Mouse (Mus musculus) CH12.LX (cell line): ENCODE data around the gene Car10. TPM values are rescaled to one million over a fixed set of nuclear protein-coding genes. Genes with fewer than 3 reads are reported as not detected.

Source experiments
- DNase-seq: peaks from one replicate; pipeline ENCODE4 v3.0.0-alpha.2; 2013; ENCODE audit errors: extremely low read depth
- H3K27ac ChIP-seq: 2 replicates; pipeline ENCODE4 v1.5.1; 2012; ENCODE audit warnings: low read depth, mild to moderate bottlenecking, control low read depth, moderate library complexity; ENCODE audit not compliant: insufficient read depth
- H3K27me3 ChIP-seq: replicated peaks from 2 replicates; pipeline ENCODE3; 2012; ENCODE audit warnings: inconsistent platforms
- H3K36me3 ChIP-seq, 2 experiments: replicated peaks in 1 of 2; 2 replicates each; pipeline versions ENCODE3 to v1.6.1; 2012; ENCODE audit warnings: inconsistent platforms in 1 of 2, low read length in 1 of 2, mild to moderate bottlenecking in 1 of 2, mixed read lengths in 1 of 2, moderate library complexity in 1 of 2; ENCODE audit not compliant: control insufficient read depth in 1 of 2, insufficient read depth in 1 of 2
- H3K4me1 ChIP-seq, 2 experiments: 2 replicates each; pipeline ENCODE4 v1.6.1; 2012; ENCODE audit warnings: inconsistent platforms in 1 of 2, moderate library complexity in 1 of 2; ENCODE audit not compliant: insufficient read depth in 2 of 2, control insufficient read depth in 1 of 2
- H3K4me2 ChIP-seq: 2 replicates; pipeline ENCODE4 v1.6.1; 2012; ENCODE audit warnings: low read depth, mild to moderate bottlenecking, control low read depth; ENCODE audit not compliant: poor library complexity, insufficient read depth, severe bottlenecking
- H3K4me3 ChIP-seq, 3 experiments: fragments of 150-350 bp in 1 of 3; sonication (generic) in 1 of 3; replicated peaks in 1 of 3; 2 replicates each; pipeline versions ENCODE3 to v1.5.1; 2011 to 2012; ENCODE audit warnings: low read depth in 2 of 3, low read length in 2 of 3, mild to moderate bottlenecking in 2 of 3, moderate library complexity in 2 of 3, control low read depth in 1 of 3, improper control_type of control experiment in 1 of 3, inconsistent platforms in 1 of 3, mixed read lengths in 1 of 3; ENCODE audit not compliant: poor library complexity in 1 of 3
- H3K79me2 ChIP-seq: replicated peaks from 2 replicates; pipeline ENCODE4 v1.6.1; 2012; ENCODE audit warnings: mild to moderate bottlenecking, moderate library complexity; ENCODE audit not compliant: control insufficient read depth, poor library complexity, insufficient read depth, severe bottlenecking; ENCODE audit errors: extremely low read depth
- H3K9ac ChIP-seq: 2 replicates; pipeline ENCODE4 v1.6.1; 2012; ENCODE audit warnings: low read depth, mild to moderate bottlenecking, control low read depth, moderate library complexity; ENCODE audit not compliant: insufficient read depth
- H3K9me3 ChIP-seq: replicated peaks from 2 replicates; pipeline ENCODE3; 2012; ENCODE audit warnings: low read length, inconsistent platforms, mixed read lengths
- BHLHE40 ChIP-seq: IDR thresholded peaks from 2 replicates; pipeline ENCODE4 v1.6.1; 2011; ENCODE audit warnings: mild to moderate bottlenecking, low read depth, low read length, improper control_type of control experiment
- CHD1 ChIP-seq: IDR thresholded peaks from 2 replicates; pipeline ENCODE4 v1.6.1; 2012; ENCODE audit warnings: low read depth, low read length, improper control_type of control experiment, inconsistent platforms
- CHD2 ChIP-seq: IDR thresholded peaks from 2 replicates; pipeline ENCODE4 v1.6.1; 2011; ENCODE audit warnings: low read length, improper control_type of control experiment
- CTCF ChIP-seq, 2 experiments: IDR thresholded peaks in 1 of 2; conservative IDR thresholded peaks in 1 of 2; 2 replicates each; pipeline ENCODE4 v1.5.1; 2011 to 2012; ENCODE audit warnings: low read depth in 2 of 2, low read length in 2 of 2, improper control_type of control experiment in 1 of 2, inconsistent platforms in 1 of 2, mild to moderate bottlenecking in 1 of 2, moderate library complexity in 1 of 2
- E2F4 ChIP-seq: IDR thresholded peaks from 2 replicates; pipeline ENCODE4 v1.6.1; 2011; ENCODE audit warnings: low read depth, low read length, improper control_type of control experiment; ENCODE audit not compliant: insufficient replicate concordance
- ELF1 ChIP-seq: IDR thresholded peaks from 2 replicates; pipeline ENCODE4 v1.6.1; 2014; ENCODE audit warnings: low read depth, mild to moderate bottlenecking, inconsistent platforms, low read length, improper control_type of control experiment
- IRF4 ChIP-seq: IDR thresholded peaks from 2 replicates; pipeline ENCODE4 v1.6.1; 2014; ENCODE audit warnings: low read depth, mild to moderate bottlenecking, inconsistent platforms, low read length, improper control_type of control experiment
- JUN ChIP-seq: IDR thresholded peaks from 2 replicates; pipeline ENCODE4 v1.6.1; 2011; ENCODE audit warnings: low read depth, mild to moderate bottlenecking, low read length, improper control_type of control experiment, moderate library complexity; ENCODE audit not compliant: insufficient read depth
- KAT2A ChIP-seq: IDR thresholded peaks from 2 replicates; pipeline ENCODE4 v1.6.1; 2012; ENCODE audit warnings: low read length, improper control_type of control experiment, inconsistent platforms; ENCODE audit not compliant: insufficient replicate concordance
- MAX ChIP-seq: IDR thresholded peaks from 2 replicates; pipeline ENCODE4 v1.6.1; 2011; ENCODE audit warnings: low read length, improper control_type of control experiment
- MAZ ChIP-seq: IDR thresholded peaks from 2 replicates; pipeline ENCODE4 v1.6.1; 2012; ENCODE audit warnings: low read depth, mild to moderate bottlenecking, inconsistent platforms, low read length, improper control_type of control experiment, moderate library complexity
- MEF2A ChIP-seq: IDR thresholded peaks from 2 replicates; pipeline ENCODE4 v1.6.1; 2014; ENCODE audit warnings: low read depth, mild to moderate bottlenecking, inconsistent platforms, low read length, improper control_type of control experiment, borderline replicate concordance
- MYC ChIP-seq: IDR thresholded peaks from 2 replicates; pipeline ENCODE4 v1.6.1; 2011; ENCODE audit warnings: low read depth, mild to moderate bottlenecking, improper control_type of control experiment, low read length
- NRF1 ChIP-seq: IDR thresholded peaks from 2 replicates; pipeline ENCODE4 v1.6.1; 2014; ENCODE audit warnings: low read depth, mild to moderate bottlenecking, inconsistent platforms, low read length, improper control_type of control experiment, moderate library complexity
- PAX5 ChIP-seq: IDR thresholded peaks from 2 replicates; pipeline ENCODE4 v1.6.1; 2012; ENCODE audit warnings: low read length, inconsistent platforms, mixed read lengths
- POLR2A ChIP-seq: IDR thresholded peaks from 2 replicates; pipeline ENCODE4 v1.6.1; 2011; ENCODE audit warnings: low read depth, mild to moderate bottlenecking, improper control_type of control experiment, low read length
- POLR2AphosphoS2 ChIP-seq: IDR thresholded peaks from 2 replicates; pipeline ENCODE4 v1.6.1; 2011; ENCODE audit warnings: low read depth, low read length, improper control_type of control experiment
- RAD21 ChIP-seq: IDR thresholded peaks from 2 replicates; pipeline ENCODE4 v1.6.1; 2011; ENCODE audit warnings: low read depth, mild to moderate bottlenecking, low read length, improper control_type of control experiment, moderate library complexity
- SMC3 ChIP-seq: IDR thresholded peaks from 2 replicates; pipeline ENCODE4 v1.6.1; 2011; ENCODE audit warnings: low read depth, low read length, improper control_type of control experiment
- TBP ChIP-seq: conservative IDR thresholded peaks from 2 replicates; pipeline ENCODE4 v1.6.1; 2011; ENCODE audit warnings: low read depth, low read length, improper control_type of control experiment
- TCF12 ChIP-seq: IDR thresholded peaks from 2 replicates; pipeline ENCODE4 v1.6.1; 2014; ENCODE audit warnings: low read depth, mild to moderate bottlenecking, inconsistent platforms, low read length, improper control_type of control experiment
- USF1 ChIP-seq: IDR thresholded peaks from 2 replicates; pipeline ENCODE4 v1.6.1; 2014; ENCODE audit warnings: low read depth, mild to moderate bottlenecking, inconsistent platforms, low read length, improper control_type of control experiment
- USF2 ChIP-seq: conservative IDR thresholded peaks from 2 replicates; pipeline ENCODE4 v1.6.1; 2011; ENCODE audit warnings: low read depth, low read length, improper control_type of control experiment
- ZKSCAN1 ChIP-seq: IDR thresholded peaks from 2 replicates; pipeline ENCODE4 v1.6.1; 2012; ENCODE audit warnings: low read depth, inconsistent platforms, low read length, improper control_type of control experiment, borderline replicate concordance
- ZNF384 ChIP-seq: IDR thresholded peaks from 2 replicates; pipeline ENCODE4 v1.6.1; 2012; ENCODE audit warnings: low read depth, low read length, improper control_type of control experiment, inconsistent platforms
- dilution Hi-C: fragments of 300-500 bp; cut with MboI; formaldehyde crosslinking; loops from 2 replicates; pipeline ENCODE4 v1.14.3; 2020; ENCODE audit warnings: low sequenced_read_pairs; ENCODE audit not compliant: extremely low pct_unique_long_range_greater_than_20kb, extremely low pct_ligation_motif_present
- in situ Hi-C: fragments of 300-500 bp; cut with MboI; formaldehyde crosslinking; loops from 3 replicates; pipeline ENCODE4 v1.14.3; 2019; ENCODE audit warnings: low sequenced_read_pairs, low pct_ligation_motif_present, low pct_unique_long_range_greater_than_20kb, mixed read lengths
- polyA plus RNA-seq: library from polyadenylated mRNA; unstranded; fragments of >175 nt; gene quantifications from 2 replicates; pipeline ENCODE4 v1.2.1, GENCODE M21; 2012; ENCODE audit warnings: low read depth; ENCODE audit not compliant: insufficient read length
- total RNA-seq, 2 experiments: library from RNA; depleted of rRNA; stranded (reverse); fragments of 300-350 nt in 1 of 2; fragments of >200 nt in 1 of 2; gene quantifications; 2 replicates each; pipeline ENCODE4 v1.2.3; 2012 to 2014

Car10 gene
- total and polyA plus RNA-seq, 3 experiments = not detected

DNA sequence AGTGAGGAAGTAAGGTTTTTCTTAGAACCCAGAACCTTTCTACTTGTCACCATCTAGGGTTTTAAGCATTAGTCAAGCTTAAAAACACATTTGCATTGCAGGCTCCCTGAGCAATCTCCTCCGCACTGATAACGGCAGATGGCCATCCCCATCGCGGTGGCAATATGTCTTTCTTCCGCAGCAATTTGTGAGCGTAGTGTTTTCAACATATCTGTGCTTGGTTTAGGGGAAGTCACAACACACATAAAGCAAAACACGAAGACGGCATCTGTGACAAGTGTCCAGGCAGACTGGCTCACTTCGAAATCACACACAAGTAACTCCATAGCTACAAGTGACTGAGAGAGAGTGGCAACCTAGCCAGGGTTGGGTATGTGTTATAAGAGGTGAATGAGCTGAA is 545.6 kb downstream of the Car10 start:
- Histone ChIP-seq H3K4me3 (no peak overlapping the region), H3K9ac (no peak overlapping the region), H3K4me1 (no peaks in the 10 kb centered on the region), H3K9me3 (no peaks in the 10 kb centered on the region), H3K27ac (no peak overlapping the region), H3K4me2 (no peak overlapping the region), H3K79me2 (no peaks in the 10 kb centered on the region), H3K27me3 (peaks cover 47% of the 10 kb centered on the region)
- DNase-seq = no peak
- in situ Hi-C loops (no loop called here), dilution Hi-C loops (no loop called here)
- no peak for TF ChIP-seq POLR2AphosphoS2
- no peak for TF ChIP-seq MYC
- TF ChIP-seq PAX5 = no peak
- TF ChIP-seq KAT2A = no peak
- no peak for TF ChIP-seq TCF12
- no peak for TF ChIP-seq POLR2A
- no peak for TF ChIP-seq ZNF384
- TF ChIP-seq JUN = no peak
- TF ChIP-seq BHLHE40 = no peak
- TF ChIP-seq CHD2 = no peak
- TF ChIP-seq USF1 = no peak
- TF ChIP-seq E2F4 = no peak
- TF ChIP-seq USF2 = no peak
- TF ChIP-seq CTCF (conservative IDR thresholded peaks at IDR 0.05 in 1 of 2, IDR thresholded peaks at IDR 0.05 in 1 of 2; ENCODE audit: low read depth in 2 of 2, low read length in 2 of 2) = no peak
- no peak for TF ChIP-seq MEF2A
- TF ChIP-seq, all 38 proteins: peak for 0
- H3K36me3 ChIP-seq = no peaks in the 10 kb centered on the region

DNA sequence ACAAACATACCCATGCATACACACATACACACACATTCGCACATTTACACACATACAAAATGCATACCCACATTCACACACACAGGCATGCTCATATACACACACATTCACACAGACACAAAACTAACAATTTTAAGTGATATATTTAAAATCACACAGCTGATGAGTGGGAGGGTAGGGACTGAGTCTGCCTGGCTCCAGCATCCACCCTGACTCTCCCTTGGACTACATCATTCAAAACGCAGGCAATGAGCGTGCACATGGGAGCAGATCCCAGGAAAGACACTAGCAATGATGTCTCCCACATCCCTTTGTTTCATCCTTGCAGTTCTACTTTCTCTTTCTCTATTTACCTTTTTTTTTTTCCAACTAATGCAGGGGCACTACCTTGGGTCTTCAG is 548.4 kb downstream of the Car10 start:
- H3K36me3 ChIP-seq = no peaks in the 10 kb centered on the region
- peaks cover 30% of the 10 kb centered on the region for H3K27me3 ChIP-seq
- no peak overlapping the region for H3K4me2 ChIP-seq
- TF ChIP-seq ZNF384 (no peak), USF2 (no peak), SMC3 (no peak), NRF1 (no peak), PAX5 (no peak), TBP (no peak), ZKSCAN1 (no peak), MAX (no peak), MEF2A (no peak), CHD1 (no peak), MAZ (no peak), ELF1 (no peak), RAD21 (no peak), IRF4 (no peak)
- DNase-seq = no peak
- peaks cover 6% of the 10 kb centered on the region for H3K9me3 ChIP-seq
- H3K4me1 ChIP-seq = no peaks in the 10 kb centered on the region
- no peak overlapping the region for H3K4me3 ChIP-seq
- no peaks in the 10 kb centered on the region for H3K79me2 ChIP-seq
- H3K9ac ChIP-seq = no peak overlapping the region
- in situ Hi-C loops (no loop called here), dilution Hi-C loops (no loop called here)
- H3K27ac ChIP-seq = no peak overlapping the region
